Mouse (Mus musculus) heart, postnatal 25 days (tissue): ENCODE measurements around the gene Plrg1. TPM values are rescaled to one million over a fixed set of nuclear protein-coding genes. Genes with fewer than 3 reads are reported as not detected.

Experiments used
- DNase-seq: peaks from one replicate; pipeline ENCODE4 v3.0.0; 2022; ENCODE audit warnings: low spot score
- intact Hi-C: fragments of 180-260 bp; cut with DNase I; formaldehyde crosslinking; loops from one replicate; pipeline ENCODE4 v1.15.1; 2025
- total RNA-seq, 2 experiments: library from RNA; stranded (reverse); gene quantifications; 2 replicates each; pipeline ENCODE4 v1.2.3; 2021

Plrg1 gene
- total RNA-seq, 2 experiments from 2014 or later, result 25.5 to 27.9 TPM

- intact Hi-C loops, result loop anchor here (5.0 kb wide), 1 partner anchor 687 kb away; no protein-coding TSS in a partner anchor
- DNase-seq, result no peak
Observed at GRCm38 (mm10) chr3:83049680-83050079, 5.6 kb upstream of the Plrg1 start, which contains the start of gene Fgb. Gene Fgb, minus strand, starts transcription at chr3:83049863.

- intact Hi-C loops, result loop anchor here (5.0 kb wide), 1 partner anchor 688 kb away; no protein-coding TSS in a partner anchor
- DNase-seq, result no peak
Observed at GRCm38 (mm10) chr3:83050661-83051060, 4.7 kb upstream of the Plrg1 start.

GRCm38 (mm10) chr3:83052102-83052501 lies 3.2 kb upstream of the Plrg1 start:
- no peak for DNase-seq
- intact Hi-C loops, result loop anchor here (2.0 to 5.0 kb wide), 3 partner anchors 53 to 690 kb away; partner anchors contain the start of gene Rbm46

- intact Hi-C loops, result loop anchor here (1.0 to 5.0 kb wide), 4 partner anchors 51 to 691 kb away; partner anchors contain the start of gene Rbm46
- no peak for DNase-seq
Observed at GRCm38 (mm10) chr3:83053126-83053525, 2.2 kb upstream of the Plrg1 start.

GRCm38 (mm10) chr3:83053758-83054157 lies 1.6 kb upstream of the Plrg1 start:
- intact Hi-C loops, result loop anchor here (1.0 to 5.0 kb wide), 4 partner anchors 51 to 691 kb away; partner anchors contain the start of gene Rbm46
- no peak for DNase-seq

- intact Hi-C loops, result loop anchor here (5.0 kb wide), 1 partner anchor 692 kb away; no protein-coding TSS in a partner anchor
- no peak for DNase-seq
Observed at GRCm38 (mm10) chr3:83054759-83055158, 563 bp upstream of the Plrg1 start.

DNA sequence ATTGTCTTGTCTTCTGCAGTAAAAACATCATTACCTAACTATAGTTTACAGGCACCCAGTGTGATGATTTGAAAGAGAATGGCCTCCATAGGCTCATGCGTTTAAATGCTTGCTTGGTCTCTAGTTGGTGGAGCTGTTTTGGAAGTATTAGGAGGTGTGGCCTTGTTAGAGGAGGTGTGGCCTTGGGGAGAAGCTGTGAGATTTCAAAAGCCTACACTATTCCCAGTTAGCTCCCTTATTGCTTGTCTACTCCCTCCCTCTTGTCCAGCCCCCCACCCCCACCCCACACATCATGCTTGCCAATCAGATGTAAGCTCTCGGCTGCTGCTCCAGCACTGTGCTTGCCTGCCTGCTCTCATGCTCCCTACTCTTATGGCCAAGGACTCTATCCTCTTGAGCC lies 1.7 kb downstream of the Plrg1 start:
- intact Hi-C loops, result no loop called here
- no peak for DNase-seq

DNA sequence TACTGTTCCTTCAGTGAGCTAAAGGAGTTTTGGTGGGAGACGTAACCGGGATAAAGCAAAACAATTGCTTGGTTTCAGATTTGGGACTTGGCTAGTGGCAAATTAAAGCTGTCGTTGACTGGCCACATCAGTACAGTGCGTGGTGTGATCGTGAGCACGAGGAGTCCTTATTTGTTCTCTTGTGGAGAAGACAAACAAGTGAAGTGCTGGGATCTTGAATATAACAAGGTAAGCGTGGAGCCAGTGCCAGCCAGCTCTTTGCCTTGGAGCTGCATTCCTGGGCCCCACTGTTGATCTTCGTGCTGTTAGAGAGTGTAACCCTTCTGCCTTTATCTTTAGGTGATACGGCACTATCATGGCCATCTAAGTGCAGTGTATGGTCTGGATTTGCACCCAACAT lies 12.6 kb downstream of the Plrg1 start:
- intact Hi-C loops, result no loop called here
- no peak for DNase-seq

DNA sequence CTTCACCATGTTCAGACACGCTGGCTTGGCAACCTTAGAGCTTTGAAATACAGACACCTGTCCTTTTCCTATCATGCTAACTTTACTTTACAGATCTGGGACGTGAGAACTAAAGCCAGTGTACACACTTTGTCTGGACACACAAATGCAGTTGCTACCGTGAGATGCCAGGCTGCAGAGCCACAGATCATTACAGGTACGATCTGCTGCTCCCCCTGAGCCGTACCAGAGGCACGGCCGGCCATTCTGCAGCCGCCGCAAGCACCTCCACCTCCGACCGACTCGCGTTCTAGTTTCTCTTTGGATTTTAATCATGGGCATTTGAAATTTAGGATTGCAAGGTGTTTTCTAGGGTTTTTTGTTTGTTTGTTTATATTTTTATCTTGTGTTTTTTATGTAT lies 13.5 kb downstream of the Plrg1 start:
- DNase-seq, result no peak
- intact Hi-C loops, result no loop called here

GRCm38 (mm10) chr3:83070231-83070630 lies 14.9 kb downstream of the Plrg1 start:
- no peak for DNase-seq

DNA sequence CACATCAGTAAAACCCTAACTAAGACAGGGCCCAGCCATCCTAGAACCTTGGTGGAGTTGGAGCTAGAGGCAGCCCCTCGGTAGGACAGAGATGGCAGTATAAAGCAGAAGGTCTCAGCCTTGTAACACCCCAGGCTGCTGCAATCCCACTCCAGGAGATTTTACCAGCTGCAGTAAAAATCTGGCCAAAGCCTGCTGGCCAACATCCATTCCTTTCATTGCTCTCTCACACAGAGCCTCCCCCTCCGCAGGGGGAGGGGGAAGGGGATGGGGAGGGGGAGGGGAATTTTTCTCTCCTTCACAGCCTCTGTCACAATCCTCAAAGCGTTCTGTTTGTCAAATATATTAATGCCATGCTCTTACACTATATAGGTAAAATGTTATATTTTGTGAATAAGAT lies 21.2 kb downstream of the Plrg1 start:
- intact Hi-C loops, result no loop called here
- no peak for DNase-seq

More at GRCm38 (mm10) chr3:83070231-83070630, 14.9 kb downstream of the Plrg1 start:
- intact Hi-C loops, result no loop called here

DNA sequence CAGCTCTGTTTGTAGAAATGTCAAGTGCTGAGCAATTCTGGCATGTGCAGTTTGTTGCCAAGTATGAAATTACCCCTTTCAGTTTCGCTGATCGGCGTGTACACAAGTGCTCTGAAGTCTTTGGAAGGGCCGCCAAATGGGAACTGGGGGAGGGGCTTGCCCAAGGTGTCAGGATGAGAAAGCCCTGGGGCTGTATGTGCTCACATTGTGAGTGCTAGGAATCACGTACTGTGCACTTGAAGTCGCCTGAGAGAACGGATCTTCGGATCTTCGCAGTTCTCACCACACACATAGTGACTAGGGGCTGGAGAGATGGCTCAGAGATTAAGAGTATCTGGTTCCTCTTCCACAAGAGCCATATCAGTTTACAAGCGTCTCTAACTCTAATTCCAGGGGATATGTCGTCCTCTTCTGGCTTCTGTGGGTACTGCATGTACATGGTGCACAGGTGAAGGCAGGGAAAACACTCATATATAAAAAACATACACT lies 25.3 kb downstream of the Plrg1 start:
- DNase-seq, result no peak
- intact Hi-C loops, result loop anchor here (1.0 kb wide), 1 partner anchor 81 kb away; no protein-coding TSS in a partner anchor

GRCm38 (mm10) chr3:83097586-83097985 lies 42.3 kb downstream of the Plrg1 start:
- DNase-seq, result no peak
- intact Hi-C loops, result no loop called here

DNA sequence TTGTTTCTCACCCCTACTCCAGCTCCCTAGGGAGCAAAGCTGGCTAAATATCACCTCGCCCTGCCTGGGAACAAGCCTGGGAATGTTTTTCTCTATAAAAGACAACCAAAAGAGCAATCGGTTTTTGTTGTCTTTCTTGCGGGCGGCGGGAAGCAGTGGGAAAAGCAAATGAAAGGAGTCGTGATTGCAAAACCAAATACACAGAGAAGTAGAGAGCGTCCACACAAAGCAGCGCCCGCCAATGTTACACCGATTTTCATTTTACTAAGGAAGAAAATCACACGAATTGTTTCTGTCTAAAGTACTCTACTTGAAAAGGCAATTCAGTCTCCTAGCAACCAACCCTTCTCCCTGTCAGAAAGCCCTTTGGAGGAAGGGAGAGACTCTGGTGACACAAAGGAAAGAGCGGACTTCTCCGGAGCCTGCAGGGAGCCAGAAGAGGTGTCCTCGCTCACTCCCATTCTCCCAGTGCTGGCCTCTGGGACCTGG lies 43.3 kb downstream of the Plrg1 start:
- intact Hi-C loops, result no loop called here
- DNase-seq, result no peak

DNA sequence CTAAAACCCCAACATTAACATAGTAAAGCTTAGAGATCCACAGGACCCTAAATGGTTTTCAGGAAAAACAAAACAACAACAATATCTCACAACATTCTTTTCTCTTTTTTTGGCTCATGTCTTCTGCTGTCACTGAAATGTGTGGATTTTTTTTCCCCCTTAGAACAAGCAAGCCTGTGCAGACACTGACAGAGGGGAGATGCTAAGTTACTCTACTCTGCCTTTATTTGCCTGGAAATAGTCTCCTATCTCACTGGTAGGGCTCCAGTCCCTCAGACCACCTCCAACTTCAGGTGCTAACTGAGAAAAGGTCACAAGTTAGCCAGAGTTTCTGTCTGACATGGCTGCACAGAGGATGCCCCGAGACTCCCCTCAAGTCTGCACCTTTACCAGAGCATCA lies 43.8 kb downstream of the Plrg1 start:
- intact Hi-C loops, result no loop called here
- DNase-seq, result no peak

DNA sequence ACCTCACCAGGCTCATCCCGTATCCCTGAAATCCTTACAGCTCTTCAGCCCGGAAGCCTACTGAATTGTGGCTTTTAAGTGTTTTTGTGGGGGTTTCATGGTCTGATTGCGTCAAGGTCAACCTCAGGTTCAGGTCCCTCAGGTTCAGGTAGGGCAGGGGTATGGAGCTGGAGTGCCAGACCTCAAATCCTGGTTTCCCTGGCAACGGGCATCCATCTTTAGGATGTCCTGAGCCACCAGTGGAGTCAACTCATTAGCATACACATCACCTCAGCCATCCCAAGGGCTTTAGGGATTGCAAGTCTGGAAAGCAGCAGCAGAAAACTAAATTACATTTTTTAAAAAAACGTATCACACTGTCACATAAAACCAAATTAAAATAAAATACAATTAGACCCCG lies 44.3 kb downstream of the Plrg1 start:
- no peak for DNase-seq
- intact Hi-C loops, result no loop called here

- DNase-seq, result no peak
- intact Hi-C loops, result no loop called here
Observed at GRCm38 (mm10) chr3:83102286-83102685, 47.0 kb downstream of the Plrg1 start.

DNA sequence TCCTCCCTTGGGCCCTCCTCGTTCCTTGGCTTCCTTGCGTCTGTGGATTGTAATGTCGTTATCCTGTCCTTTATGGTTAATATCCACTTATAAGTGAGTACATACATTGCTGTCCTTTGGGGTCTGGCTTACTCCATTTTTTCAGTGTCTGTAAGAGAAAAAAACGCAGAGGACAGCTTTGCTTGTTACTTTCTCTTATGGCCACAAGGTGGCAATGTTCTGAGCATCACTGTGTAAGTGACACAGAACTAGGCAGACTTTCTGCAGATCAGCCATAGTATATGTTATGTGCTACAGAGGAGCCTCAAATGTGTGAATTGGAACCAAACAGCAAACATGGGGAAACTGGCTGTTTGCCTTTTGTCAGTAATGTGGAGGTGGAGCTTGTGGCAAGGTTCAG lies 54.8 kb downstream of the Plrg1 start:
- DNase-seq, result no peak
- intact Hi-C loops, result loop anchor here (1.0 kb wide), 2 partner anchors 112 to 163 kb away; no protein-coding TSS in a partner anchor

DNA sequence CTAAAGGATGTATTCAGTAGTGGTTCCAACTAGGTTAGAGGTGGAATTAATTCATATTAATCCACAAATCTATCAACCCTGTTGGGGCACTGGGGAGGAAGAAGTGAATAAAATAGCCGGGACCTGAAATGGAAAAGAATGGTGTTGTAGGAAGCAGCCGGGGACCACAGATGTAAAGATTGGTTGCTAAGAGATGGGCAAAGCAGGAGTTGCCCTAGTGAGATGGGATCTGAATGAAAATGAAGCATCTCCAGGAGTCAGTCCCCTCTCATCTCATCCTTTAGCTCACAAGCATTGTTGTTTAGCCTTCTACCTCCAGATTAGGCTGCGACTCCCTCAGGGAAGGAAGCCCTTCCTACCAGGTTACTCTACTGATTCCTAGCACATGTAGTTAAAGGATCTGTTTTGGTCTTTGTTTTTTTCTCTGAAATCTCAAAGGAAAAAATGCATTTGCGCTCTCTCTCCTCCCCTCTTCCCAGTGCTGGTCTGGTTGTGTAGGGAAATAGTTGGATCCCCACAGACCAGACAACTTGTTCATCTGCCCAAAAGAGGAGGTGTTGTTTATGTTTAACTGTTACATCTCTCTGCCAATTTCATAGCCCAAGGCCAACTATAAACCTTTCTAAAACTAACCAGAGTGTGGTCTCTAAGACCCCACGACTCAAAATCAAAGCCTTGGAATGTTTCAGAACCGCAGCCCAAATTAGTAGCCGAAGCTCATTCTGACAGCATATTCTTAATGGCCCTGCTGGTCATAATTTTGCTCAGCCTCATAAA lies 56.4 kb downstream of the Plrg1 start:
- DNase-seq, result no peak

DNA sequence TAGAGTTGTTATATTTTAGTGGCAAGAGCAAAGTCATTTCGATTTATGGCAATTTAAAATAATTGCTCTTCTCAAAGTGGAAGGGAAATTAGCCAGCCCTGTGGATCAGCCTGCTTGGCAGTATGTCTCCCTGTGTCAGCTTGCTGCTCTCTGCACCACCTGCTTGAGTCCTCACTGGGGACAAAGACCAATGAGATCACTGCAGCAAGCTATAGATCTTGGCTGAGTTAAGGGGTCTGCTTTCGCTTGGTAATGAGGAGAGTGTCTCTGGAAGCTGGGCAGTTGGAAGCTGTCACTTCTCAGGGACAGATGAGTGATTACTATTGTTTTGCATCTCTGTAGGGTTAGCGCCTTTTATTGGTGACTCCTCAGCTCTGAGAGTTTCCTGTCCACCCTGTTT lies 57.5 kb downstream of the Plrg1 start:
- intact Hi-C loops, result no loop called here

More for the DNA sequence above, 56.4 kb downstream of the Plrg1 start:
- intact Hi-C loops, result no loop called here

DNA sequence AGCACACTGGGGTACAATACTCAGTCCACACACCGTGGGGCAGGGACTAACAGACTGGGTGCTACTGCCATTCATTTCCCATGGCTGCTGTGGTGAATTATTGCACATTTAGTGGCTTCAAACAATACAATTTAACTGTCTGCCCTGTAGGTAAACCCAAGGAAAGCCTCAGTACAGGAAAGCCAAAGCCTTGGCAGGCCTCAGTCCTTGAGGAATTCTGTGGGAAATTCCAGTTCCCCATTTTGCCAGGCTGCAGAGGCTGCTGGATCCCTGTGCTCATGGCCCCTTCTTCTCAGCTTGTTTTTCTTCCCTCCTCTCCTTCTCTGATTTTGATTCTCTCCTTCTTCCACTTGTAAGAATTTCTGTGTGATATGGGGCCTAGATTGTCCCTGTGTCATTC lies 59.6 kb downstream of the Plrg1 start:
- intact Hi-C loops, result no loop called here

More for the DNA sequence above, 57.5 kb downstream of the Plrg1 start:
- DNase-seq, result no peak

More for the DNA sequence above, 59.6 kb downstream of the Plrg1 start:
- no peak for DNase-seq
